Mouse (Mus musculus) ES-CJ7 (cell line): Measurements from ENCODE around the gene Rasgef1b.

Source experiments
- DNase-seq: peaks from one replicate; pipeline ENCODE4 v3.0.0; 2011; ENCODE audit warnings: low read depth, low spot score

Gene Rasgef1b

DNA sequence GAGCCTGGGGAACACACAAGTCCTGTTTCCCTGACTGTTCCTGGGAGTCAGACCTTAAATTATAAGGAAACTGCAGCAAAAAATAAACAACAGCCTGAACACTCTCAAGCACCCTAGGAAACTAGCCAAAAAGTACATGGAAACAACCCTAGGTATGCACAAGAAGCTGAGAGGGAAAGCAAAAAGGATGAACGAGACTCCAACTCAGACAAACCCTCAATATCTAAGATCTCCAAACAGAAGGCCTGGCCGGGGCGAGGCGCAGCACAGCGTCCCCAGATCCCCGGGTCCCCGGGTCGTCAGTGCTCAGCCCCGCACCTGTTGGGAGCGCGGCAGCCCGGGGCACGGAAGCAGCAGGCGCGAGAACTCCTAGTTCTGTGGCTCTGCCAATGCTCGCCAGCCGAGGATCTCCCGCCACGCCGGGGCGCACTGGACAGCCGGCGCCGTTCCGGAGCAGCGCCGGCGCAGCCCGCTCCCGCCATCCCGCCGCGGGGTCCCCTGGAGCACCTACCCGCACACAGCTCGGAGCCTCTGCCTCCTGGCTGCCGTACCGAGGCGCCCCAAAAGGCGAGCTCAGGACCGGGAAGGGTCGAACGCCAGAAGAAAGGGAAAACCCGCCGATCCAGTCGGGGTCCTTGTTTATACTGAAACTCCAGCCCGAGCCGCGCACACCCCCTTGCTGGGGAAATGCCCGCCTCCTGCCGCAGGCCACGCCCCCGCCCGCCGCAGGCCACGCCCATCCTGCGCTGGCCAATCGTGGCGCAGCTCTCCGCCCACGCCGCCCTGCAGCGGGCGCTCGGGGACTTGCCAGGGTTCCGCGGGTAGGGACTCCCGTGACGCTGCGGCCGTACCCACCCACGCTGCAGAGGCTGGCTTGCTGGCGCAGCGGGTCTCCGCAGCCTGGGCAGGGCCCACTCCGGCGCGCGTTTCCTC, 476.4 kb downstream of the Rasgef1b start:
- DNase-seq, result peak; percentile 84

GRCm38 (mm10) chr5:99251379-99252202, 477.3 kb downstream of the Rasgef1b start:
- no peak for DNase-seq

- no peak for DNase-seq
Measured at GRCm38 (mm10) chr5:99250820-99251219, 478.0 kb downstream of the Rasgef1b start.

DNA sequence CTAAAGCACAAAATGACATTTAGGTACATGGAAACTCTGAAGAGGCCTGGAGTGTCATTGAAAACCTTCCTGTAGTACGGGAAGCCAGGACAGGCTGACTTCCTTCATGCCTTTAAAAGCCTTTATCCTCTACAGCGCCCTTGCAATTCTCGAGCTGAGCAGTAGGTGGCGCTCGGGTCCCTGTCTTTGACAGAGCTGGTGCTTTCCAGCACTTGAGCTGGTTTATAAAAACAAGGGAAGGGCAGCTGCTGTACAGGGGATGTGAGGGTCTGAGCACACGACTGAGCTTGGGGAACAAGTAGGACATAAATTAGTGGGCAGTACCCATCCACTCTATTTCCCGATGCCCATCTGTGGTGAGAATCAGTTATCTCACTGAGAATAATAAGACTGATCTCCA, 480.4 kb downstream of the Rasgef1b start:
- DNase-seq, result peak; percentile 87

GRCm38 (mm10) chr5:99247915-99248314, 480.9 kb downstream of the Rasgef1b start:
- no peak for DNase-seq

GRCm38 (mm10) chr5:99247441-99247840, 481.4 kb downstream of the Rasgef1b start:
- DNase-seq, result no peak

- DNase-seq, result no peak
Measured at GRCm38 (mm10) chr5:99246972-99247371, 481.9 kb downstream of the Rasgef1b start.

DNA sequence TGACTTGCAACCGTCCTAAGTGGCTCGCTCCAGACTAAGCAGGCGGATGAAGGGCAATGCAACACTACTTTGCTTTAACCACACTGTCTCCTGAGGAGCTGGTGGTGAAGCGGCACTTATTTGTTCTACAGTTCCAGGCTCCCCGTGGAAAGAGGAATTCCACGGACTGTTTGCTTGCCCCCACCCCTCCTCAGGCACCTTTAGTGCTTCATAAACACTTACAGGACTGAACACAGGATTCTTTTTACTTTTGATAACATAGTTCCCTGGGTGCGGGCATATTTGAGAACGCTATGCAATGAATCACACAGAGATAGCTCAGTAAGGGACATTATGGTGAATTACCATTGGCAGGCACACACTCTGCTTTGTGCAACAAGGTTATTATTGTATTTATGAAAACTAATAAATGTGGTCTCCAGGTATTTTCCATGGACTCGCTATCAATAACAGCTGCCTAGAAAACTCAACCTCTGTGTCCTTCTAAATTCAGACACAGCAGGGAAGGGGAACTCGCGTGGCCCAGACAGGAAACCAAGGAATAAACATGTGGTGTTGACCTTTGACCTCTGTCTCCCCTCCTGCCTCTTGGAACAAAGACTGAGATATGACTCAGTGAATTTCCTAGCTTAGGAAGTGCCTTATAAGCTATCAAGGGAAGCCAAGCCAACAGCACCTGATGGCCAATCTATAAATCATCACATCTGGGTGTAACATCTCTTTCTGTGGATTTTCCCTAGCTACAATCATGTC, 486.7 kb downstream of the Rasgef1b start:
- no peak for DNase-seq

DNA sequence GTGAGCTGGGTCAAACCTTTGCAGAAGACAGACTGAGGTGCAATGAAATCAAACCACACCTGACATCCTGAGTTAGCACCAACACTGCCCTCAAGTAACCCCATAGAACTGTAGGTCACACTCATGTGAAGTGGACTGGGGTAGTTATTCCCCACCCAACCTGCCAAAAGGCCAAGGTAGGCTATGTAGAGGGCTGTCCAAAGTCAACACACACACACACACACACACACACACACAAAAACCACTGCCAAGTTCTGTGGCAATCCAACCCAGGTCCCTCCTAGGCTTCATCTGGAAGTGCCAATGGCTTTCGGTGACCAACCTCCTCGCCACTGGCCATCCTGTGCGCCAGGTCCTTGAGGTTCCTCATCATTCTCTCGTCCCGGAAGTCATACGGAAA, 488.4 kb downstream of the Rasgef1b start:
- no peak for DNase-seq

DNA sequence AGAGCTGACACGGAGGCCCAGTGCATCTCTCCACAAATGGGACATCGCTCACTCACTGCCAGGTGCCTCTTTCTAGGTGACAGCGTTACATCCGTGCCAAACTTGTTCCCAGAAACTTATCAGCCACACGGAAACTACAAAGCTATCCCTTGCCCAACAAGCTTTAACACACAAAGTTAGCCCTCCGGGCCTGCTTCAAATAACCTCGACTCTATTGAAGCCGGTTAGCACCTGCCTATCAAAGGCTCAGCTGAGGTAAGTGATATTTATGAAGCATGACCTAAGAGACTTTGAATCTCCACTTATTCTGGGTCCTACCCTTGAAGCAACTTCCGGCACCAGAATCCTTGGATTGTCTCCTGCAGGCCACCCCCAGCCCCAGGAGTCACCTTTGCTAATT, 489.2 kb downstream of the Rasgef1b start:
- DNase-seq, result no peak

DNA sequence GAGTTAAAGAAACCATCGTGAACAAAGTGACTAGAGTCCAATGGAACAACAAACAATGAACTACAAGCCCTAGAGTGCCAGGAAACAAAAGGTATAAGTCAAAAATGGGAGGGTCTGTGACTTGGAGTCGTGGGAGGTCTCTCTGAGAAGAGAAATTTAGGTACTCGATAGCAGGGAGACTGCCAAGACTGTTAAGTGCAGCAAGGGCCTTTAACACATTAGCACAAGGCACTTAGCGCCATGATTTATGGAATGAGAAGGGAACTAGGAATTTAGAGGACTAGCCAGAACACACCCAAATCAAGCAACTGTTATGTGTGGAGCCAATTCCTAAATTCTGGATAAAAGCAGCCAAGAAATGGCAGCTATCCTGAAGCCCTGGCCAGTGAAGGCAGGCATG, 490.7 kb downstream of the Rasgef1b start:
- no peak for DNase-seq

DNA sequence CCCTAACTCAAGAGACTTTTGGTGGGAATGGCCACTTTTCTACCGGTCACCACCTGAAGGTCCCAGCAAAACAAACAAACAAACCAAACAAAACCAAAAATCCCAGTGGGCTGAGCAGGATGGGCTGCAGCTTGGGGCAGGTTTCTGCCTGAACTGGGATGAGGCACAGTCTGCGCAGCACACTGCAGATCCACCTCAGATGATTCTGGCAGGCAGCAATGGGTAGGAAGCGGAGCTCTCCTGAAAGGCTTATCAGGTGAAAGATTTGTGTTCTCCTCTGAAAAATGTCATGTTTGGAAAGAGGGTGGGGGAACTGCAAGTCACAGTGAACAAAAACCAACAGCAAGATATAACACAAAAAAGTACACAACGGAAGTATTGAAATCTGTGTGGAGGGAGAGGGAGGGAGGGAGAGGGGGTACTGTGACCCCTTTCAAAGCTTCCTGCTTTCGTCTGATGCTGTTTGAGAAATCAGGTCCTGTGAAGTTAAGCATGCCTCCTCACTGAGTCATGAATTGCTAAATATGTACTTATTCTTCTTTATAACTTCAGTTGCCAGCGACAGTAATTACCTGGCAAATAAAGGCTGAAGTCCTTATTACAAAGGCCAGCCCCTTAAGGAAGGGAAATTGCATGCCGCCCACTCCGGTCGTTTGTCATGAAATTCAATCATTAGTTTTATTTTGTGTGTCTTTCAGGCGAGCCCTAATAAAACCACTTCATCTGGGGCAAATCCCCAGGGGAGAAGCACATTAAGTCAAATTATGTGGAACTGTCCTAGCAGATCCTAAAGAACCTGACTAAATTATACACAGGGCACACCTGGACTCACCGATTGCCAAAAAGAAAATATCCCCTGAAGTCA, 491.7 kb downstream of the Rasgef1b start:
- DNase-seq, result no peak

DNA sequence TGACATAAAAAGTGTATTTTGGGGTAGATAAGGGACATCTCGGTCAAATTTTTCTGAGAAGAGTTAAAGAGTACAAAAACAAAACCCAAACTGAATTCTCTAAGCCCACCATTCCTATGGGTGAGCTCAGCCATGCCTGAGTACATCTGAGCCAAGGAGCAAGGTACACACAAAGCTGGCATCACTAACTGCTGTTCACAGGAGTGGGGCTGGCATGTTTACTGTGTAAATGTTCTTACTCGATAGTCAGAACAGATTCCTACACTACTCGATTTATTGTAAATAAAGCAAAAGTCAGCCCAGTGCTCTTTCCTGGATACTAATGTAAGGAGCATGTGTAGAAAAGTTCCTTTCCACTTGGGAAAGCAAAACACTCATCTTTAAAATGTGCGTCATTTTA, 492.4 kb downstream of the Rasgef1b start:
- no peak for DNase-seq

DNA sequence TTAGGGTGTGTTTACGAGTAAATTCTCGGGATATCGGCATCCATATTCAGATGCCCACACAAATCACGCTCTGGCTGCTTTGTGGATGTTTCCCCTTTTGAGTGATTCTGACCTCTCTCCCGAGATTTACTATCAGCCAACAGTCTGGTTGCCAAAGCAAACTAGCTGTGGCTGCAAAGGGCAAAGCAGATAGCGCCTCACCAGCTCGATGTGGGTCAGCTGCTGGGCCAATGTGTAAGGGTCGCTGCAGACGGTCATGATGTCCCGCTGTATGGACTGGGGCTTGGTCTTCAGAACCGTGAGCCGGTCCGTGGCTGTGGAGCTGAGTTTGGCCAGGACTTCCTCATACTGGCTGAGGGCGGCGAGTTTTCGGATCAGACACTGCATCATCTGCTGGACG, 494.6 kb downstream of the Rasgef1b start:
- DNase-seq, result no peak

DNA sequence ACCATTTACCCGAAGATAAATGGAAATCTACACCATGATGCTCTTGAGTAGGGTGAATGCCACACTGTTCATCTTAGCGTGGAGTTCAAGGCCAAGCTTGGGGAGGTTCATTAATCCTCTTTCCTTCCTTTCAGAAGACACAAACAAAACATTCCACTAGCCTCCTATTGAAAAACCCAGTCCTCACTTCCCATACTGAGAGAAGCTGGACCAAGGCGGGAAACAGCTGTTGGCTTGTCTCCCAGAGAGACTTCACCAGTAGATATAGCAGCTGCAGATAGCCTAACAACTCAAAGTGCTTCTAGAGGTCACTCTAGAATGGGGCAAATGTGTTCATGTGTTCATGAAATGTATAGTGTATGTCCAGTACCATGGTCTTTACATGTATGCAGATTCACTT, 495.7 kb downstream of the Rasgef1b start:
- no peak for DNase-seq

DNA sequence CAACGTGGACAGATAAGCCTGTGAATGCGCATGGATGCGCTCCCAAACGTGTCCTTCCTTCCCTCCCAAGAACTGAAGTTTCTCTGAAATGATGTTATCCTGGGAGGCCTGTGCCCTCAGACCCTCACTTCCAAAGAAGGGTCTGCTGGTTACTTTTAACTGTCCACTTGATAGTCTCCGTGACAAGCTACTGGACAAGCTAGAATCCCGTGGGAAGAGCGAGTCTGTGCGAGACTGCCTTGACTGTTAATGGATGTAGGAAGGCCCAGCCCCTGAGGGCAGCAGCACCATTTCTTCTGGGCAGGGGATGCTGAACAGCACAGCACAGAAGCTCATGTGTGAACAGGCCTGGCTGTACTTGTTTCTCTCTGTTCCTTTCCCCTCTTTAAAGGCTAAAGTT, 496.5 kb downstream of the Rasgef1b start:
- no peak for DNase-seq

GRCm38 (mm10) chr5:99230476-99230875, 498.4 kb downstream of the Rasgef1b start:
- DNase-seq, result no peak

GRCm38 (mm10) chr5:99227361-99227760, 501.5 kb downstream of the Rasgef1b start:
- DNase-seq, result no peak

- DNase-seq, result no peak
Measured at GRCm38 (mm10) chr5:99224571-99225011, 504.3 kb downstream of the Rasgef1b start.

- DNase-seq, result no peak
Measured at GRCm38 (mm10) chr5:99223869-99224498, 504.9 kb downstream of the Rasgef1b start.
